Mouse (Mus musculus): ENCODE results near the gene Ankrd9. TPM values are rescaled to one million over a fixed set of nuclear protein-coding genes. Genes with fewer than 3 reads are reported as not detected.

The Ankrd9 gene
- polyA plus RNA-seq (2014; fragmentation: Nextera tagmentation; extraction: Ambion mirVana): 12.5 and 14.5 TPM in 2 replicates

DNA sequence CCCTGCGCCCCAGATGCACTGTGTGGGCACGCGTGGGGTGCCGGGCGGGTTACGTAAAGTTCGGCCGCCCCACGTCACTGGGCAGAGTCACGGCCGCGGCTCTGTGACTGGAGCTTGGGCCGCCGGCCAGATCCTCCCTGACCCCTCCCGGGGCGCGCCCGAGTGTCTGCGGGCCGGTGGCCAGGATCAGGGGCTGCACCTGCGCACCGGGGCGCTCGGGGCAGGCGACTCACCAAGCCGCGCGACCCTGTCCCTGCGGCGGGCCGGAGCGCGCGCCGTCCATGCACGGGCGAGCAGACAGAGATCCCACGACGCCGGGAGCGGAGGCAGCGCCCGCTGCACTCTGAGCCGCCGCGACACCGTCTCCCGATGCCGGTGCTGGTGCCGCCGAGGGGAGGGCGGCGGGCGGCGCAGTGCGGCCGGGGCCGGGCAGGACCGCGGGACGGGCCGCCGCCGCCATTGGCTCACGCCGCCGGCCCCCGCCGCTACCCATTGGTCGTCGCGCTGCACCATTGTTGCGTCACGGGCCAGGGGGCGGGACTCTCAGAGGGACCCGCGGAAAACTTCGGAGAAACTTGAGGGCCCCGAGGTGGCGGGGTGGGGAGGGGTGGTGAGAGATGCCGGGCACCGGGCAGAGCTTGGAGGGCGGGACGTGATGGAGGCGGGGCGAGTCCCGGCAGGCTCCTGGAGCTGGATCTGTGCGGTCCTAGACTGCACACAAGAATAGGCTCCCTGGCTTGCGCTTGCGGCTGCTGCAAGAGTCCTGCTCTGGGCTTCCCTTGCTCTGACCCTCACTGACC lies at the start of gene Ankrd9:
Gene Ankrd9 (minus strand): TSS at position 434 of the 800 bp plus-strand sequence.
- H3K9me3 ChIP-seq (ENCODE audit: control insufficient read depth, low read length): no peaks in the 10 kb centered on the region
- peak within 1 kb of the TSS; percentile 79 for H3K9ac ChIP-seq (ENCODE audit: low read length)
- under 1% methylated on average over 87 of the region's 90 CpGs for WGBS
- H3K27ac ChIP-seq (replicated peaks; ENCODE audit: low read depth, low read length): 0 out of 2 replicates have a peak within 1 kb of the TSS, but pooled peaks have one; percentile 36
- H3K4me3 ChIP-seq (ENCODE audit: low read depth, low read length): peak within 1 kb of the TSS; percentile 89
- 0 out of 2 replicates have a peak, but pooled peaks cover 2% of the 10 kb centered on the region for H3K4me1 ChIP-seq (ENCODE audit: control insufficient read depth, insufficient read depth, low read length)
- DNase-seq (ENCODE audit: low spot score) (peak; percentile 99), ATAC-seq (ENCODE audit: insufficient number of reproducible peaks, low FRiP score, low TSS enrichment, low read depth) (peak; percentile 93)
- H3K4me2 ChIP-seq (ENCODE audit: low read depth, severe bottlenecking): peak within 1 kb of the TSS; percentile 95
- H3K36me3 ChIP-seq (ENCODE audit: control insufficient read depth, insufficient read depth, low read length): peaks cover 14% of the 10 kb centered on the region
- H3K27me3 ChIP-seq (ENCODE audit: control insufficient read depth, insufficient read depth, low read length): no peaks in the 10 kb centered on the region

DNA sequence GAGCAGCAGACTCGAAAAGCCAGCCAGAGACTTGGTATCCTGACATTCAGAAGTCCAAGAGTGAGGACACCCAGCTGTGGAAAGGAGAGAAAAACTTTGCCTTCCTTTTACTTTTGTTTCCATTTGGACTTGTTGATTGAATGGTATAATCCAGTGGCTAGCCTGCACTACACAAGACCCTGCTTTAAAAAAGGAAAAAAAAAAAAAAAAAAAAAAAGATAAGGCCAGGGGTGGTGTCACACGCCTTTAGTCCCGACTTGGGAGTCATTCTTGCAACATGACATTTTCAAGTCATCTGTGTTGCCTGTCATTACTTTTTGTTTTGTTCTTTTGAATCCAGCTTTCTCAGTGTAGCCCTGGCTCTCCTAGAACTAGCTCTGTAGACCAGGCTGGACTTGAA lies 42.7 kb upstream of the Ankrd9 start:
- DNase-seq (ENCODE audit: low spot score): no peak
- H3K27me3 ChIP-seq (ENCODE audit: control insufficient read depth, insufficient read depth, low read length): no peaks in the 10 kb centered on the region
- WGBS: 56% methylated on average over 3 of the region's 3 CpGs
- H3K9ac ChIP-seq (ENCODE audit: low read length): no peak overlapping the region
- H3K4me1 ChIP-seq (ENCODE audit: control insufficient read depth, insufficient read depth, low read length): no peaks in the 10 kb centered on the region
- ATAC-seq (ENCODE audit: insufficient number of reproducible peaks, low FRiP score, low TSS enrichment, low read depth): no peak
- no peak overlapping the region for H3K4me3 ChIP-seq (ENCODE audit: low read depth, low read length)
- no peaks in the 10 kb centered on the region for H3K9me3 ChIP-seq (ENCODE audit: control insufficient read depth, low read length)
- H3K36me3 ChIP-seq (ENCODE audit: control insufficient read depth, insufficient read depth, low read length): no peaks in the 10 kb centered on the region
- H3K4me2 ChIP-seq (ENCODE audit: low read depth, severe bottlenecking): no peak overlapping the region
- H3K27ac ChIP-seq (replicated peaks; ENCODE audit: low read depth, low read length): no peak overlapping the region

- H3K27ac ChIP-seq (replicated peaks; ENCODE audit: low read depth, low read length): no peak overlapping the region
- H3K9ac ChIP-seq (ENCODE audit: low read length): no peak overlapping the region
- no peaks in the 10 kb centered on the region for H3K9me3 ChIP-seq (ENCODE audit: control insufficient read depth, low read length)
- DNase-seq (ENCODE audit: low spot score): no peak
- H3K4me2 ChIP-seq (ENCODE audit: low read depth, severe bottlenecking): no peak overlapping the region
- H3K36me3 ChIP-seq (ENCODE audit: control insufficient read depth, insufficient read depth, low read length): no peaks in the 10 kb centered on the region
- ATAC-seq (ENCODE audit: insufficient number of reproducible peaks, low FRiP score, low TSS enrichment, low read depth): 0 out of 2 replicates have a peak, but pooled peaks have one; percentile 31
- H3K4me3 ChIP-seq (ENCODE audit: low read depth, low read length): no peak overlapping the region
- WGBS: 13% methylated on average over 1 of the region's 1 CpGs
- no peaks in the 10 kb centered on the region for H3K4me1 ChIP-seq (ENCODE audit: control insufficient read depth, insufficient read depth, low read length)
- no peaks in the 10 kb centered on the region for H3K27me3 ChIP-seq (ENCODE audit: control insufficient read depth, insufficient read depth, low read length)
These were observed 42.3 kb upstream of the Ankrd9 start for GRCm38 (mm10) chr12:111021138-111021537.

DNA sequence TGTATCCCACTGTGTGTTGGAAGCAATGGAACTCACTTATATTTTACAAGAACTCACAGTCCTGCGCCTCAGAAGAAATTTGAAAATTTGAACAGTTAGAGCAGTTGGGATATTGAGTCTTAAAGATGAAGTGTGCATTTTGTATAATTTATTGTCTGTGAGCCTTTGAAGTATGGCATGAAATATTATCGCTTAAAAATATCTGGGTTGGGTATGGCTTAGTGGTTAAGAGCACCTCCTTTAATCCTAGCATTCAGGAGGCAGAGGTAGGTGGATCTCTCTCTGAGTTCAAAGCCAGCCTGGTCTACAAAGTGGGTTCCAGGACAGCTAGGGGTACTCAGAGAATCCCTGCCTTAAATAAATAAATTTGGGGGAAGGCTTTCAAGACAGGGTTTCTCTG lies 40.2 kb upstream of the Ankrd9 start:
- Histone ChIP-seq H3K27ac (replicated peaks; ENCODE audit: low read depth, low read length) (no peak overlapping the region), H3K4me2 (ENCODE audit: low read depth, severe bottlenecking) (no peak overlapping the region), H3K4me1 (ENCODE audit: control insufficient read depth, insufficient read depth, low read length) (no peaks in the 10 kb centered on the region), H3K27me3 (ENCODE audit: control insufficient read depth, insufficient read depth, low read length) (no peaks in the 10 kb centered on the region), H3K4me3 (ENCODE audit: low read depth, low read length) (no peak overlapping the region), H3K36me3 (ENCODE audit: control insufficient read depth, insufficient read depth, low read length) (no peaks in the 10 kb centered on the region), H3K9ac (ENCODE audit: low read length) (no peak overlapping the region), H3K9me3 (ENCODE audit: control insufficient read depth, low read length) (no peaks in the 10 kb centered on the region)
- 88% methylated on average over 2 of the region's 2 CpGs for WGBS
- no peak for DNase-seq (ENCODE audit: low spot score)
- no peak for ATAC-seq (ENCODE audit: insufficient number of reproducible peaks, low FRiP score, low TSS enrichment, low read depth)

DNA sequence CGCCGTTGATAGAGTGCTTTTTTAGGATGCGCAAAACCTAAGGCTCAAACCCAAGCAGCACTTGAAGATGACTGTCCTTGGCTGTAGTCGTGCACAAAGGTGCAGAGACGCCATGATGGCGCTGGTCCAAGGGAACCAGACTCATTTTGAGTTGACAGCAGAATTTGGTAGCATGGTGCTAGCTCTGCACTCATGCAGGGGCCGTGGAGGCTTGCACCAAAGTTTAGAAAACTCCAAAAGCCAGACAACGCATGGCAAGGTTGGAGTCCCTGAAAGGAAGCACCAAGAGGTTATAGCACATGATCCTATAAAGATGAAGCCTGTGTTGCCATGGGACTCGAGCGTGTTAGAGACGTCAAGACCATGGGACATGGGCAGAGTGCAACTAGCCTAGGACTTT lies 39.2 kb upstream of the Ankrd9 start:
- DNase-seq (ENCODE audit: low spot score) (no peak), ATAC-seq (ENCODE audit: insufficient number of reproducible peaks, low FRiP score, low TSS enrichment, low read depth) (no peak)
- no peaks in the 10 kb centered on the region for H3K4me1 ChIP-seq (ENCODE audit: control insufficient read depth, insufficient read depth, low read length)
- no peak overlapping the region for H3K9ac ChIP-seq (ENCODE audit: low read length)
- no peaks in the 10 kb centered on the region for H3K27me3 ChIP-seq (ENCODE audit: control insufficient read depth, insufficient read depth, low read length)
- H3K4me2 ChIP-seq (ENCODE audit: low read depth, severe bottlenecking): no peak overlapping the region
- no peak overlapping the region for H3K27ac ChIP-seq (replicated peaks; ENCODE audit: low read depth, low read length)
- H3K36me3 ChIP-seq (ENCODE audit: control insufficient read depth, insufficient read depth, low read length): no peaks in the 10 kb centered on the region
- H3K4me3 ChIP-seq (ENCODE audit: low read depth, low read length): no peak overlapping the region
- 92% methylated on average over 11 of the region's 11 CpGs for WGBS
- no peaks in the 10 kb centered on the region for H3K9me3 ChIP-seq (ENCODE audit: control insufficient read depth, low read length)

DNA sequence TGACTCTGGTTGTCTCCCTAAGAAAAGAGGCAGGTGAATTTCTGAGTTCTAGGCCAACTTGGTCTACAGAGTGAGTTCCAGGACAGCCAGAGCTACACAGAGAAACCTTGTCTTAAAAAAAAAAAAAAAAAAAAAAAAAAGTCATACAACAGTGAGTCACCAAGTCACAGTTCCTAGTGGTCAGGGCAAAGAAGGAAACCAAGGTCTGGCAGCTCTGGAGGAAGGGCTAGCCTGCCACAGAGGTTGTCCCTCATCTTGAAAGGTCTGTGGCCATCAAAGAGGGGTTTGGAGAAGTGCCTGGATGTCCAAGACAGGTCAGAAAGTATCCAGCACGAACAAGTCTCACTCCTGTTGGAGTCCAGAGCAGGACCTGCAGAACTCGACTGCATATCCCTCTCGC lies 38.0 kb upstream of the Ankrd9 start:
- H3K27me3 ChIP-seq (ENCODE audit: control insufficient read depth, insufficient read depth, low read length): no peaks in the 10 kb centered on the region
- no peaks in the 10 kb centered on the region for H3K9me3 ChIP-seq (ENCODE audit: control insufficient read depth, low read length)
- no peak for ATAC-seq (ENCODE audit: insufficient number of reproducible peaks, low FRiP score, low TSS enrichment, low read depth)
- H3K4me1 ChIP-seq (ENCODE audit: control insufficient read depth, insufficient read depth, low read length): no peaks in the 10 kb centered on the region
- H3K9ac ChIP-seq (ENCODE audit: low read length): no peak overlapping the region
- H3K27ac ChIP-seq (replicated peaks; ENCODE audit: low read depth, low read length): no peak overlapping the region
- H3K4me2 ChIP-seq (ENCODE audit: low read depth, severe bottlenecking): no peak overlapping the region
- WGBS: 80% methylated on average over 3 of the region's 3 CpGs
- H3K36me3 ChIP-seq (ENCODE audit: control insufficient read depth, insufficient read depth, low read length): no peaks in the 10 kb centered on the region
- no peak overlapping the region for H3K4me3 ChIP-seq (ENCODE audit: low read depth, low read length)
- DNase-seq (ENCODE audit: low spot score): no peak

- 80% methylated on average over 6 of the region's 6 CpGs for WGBS
These were observed 30.9 kb upstream of the Ankrd9 start for GRCm38 (mm10) chr12:111009615-111010257.

GRCm38 (mm10) chr12:111008500-111009490 lies 30.0 kb upstream of the Ankrd9 start:
- H3K4me2 ChIP-seq (ENCODE audit: low read depth, severe bottlenecking): no peak overlapping the region
- 73% methylated on average over 11 of the region's 11 CpGs for WGBS
- no peaks in the 10 kb centered on the region for H3K9me3 ChIP-seq (ENCODE audit: control insufficient read depth, low read length)
- no peak overlapping the region for H3K9ac ChIP-seq (ENCODE audit: low read length)
- no peak for ATAC-seq (ENCODE audit: insufficient number of reproducible peaks, low FRiP score, low TSS enrichment, low read depth)
- 0 out of 2 replicates have a peak, but pooled peaks cover 4% of the 10 kb centered on the region for H3K4me1 ChIP-seq (ENCODE audit: control insufficient read depth, insufficient read depth, low read length)
- no peaks in the 10 kb centered on the region for H3K27me3 ChIP-seq (ENCODE audit: control insufficient read depth, insufficient read depth, low read length)
- H3K27ac ChIP-seq (replicated peaks; ENCODE audit: low read depth, low read length): no peak overlapping the region
- H3K4me3 ChIP-seq (ENCODE audit: low read depth, low read length): no peak overlapping the region
- no peaks in the 10 kb centered on the region for H3K36me3 ChIP-seq (ENCODE audit: control insufficient read depth, insufficient read depth, low read length)
- no peak for DNase-seq (ENCODE audit: low spot score)

More at GRCm38 (mm10) chr12:111009615-111010257, 30.9 kb upstream of the Ankrd9 start:
- H3K36me3 ChIP-seq (ENCODE audit: control insufficient read depth, insufficient read depth, low read length): no peaks in the 10 kb centered on the region
- H3K4me3 ChIP-seq (ENCODE audit: low read depth, low read length): no peak overlapping the region
- H3K9ac ChIP-seq (ENCODE audit: low read length): no peak overlapping the region
- DNase-seq (ENCODE audit: low spot score) (no peak), ATAC-seq (ENCODE audit: insufficient number of reproducible peaks, low FRiP score, low TSS enrichment, low read depth) (no peak)
- H3K4me1 ChIP-seq (ENCODE audit: control insufficient read depth, insufficient read depth, low read length): 0 out of 2 replicates have a peak, but pooled peaks cover 4% of the 10 kb centered on the region
- H3K27me3 ChIP-seq (ENCODE audit: control insufficient read depth, insufficient read depth, low read length): no peaks in the 10 kb centered on the region
- H3K27ac ChIP-seq (replicated peaks; ENCODE audit: low read depth, low read length): no peak overlapping the region
- no peak overlapping the region for H3K4me2 ChIP-seq (ENCODE audit: low read depth, severe bottlenecking)
- no peaks in the 10 kb centered on the region for H3K9me3 ChIP-seq (ENCODE audit: control insufficient read depth, low read length)

Data from limb, embryonic 11.5 days (tissue).